In the genomic region with DNA sequence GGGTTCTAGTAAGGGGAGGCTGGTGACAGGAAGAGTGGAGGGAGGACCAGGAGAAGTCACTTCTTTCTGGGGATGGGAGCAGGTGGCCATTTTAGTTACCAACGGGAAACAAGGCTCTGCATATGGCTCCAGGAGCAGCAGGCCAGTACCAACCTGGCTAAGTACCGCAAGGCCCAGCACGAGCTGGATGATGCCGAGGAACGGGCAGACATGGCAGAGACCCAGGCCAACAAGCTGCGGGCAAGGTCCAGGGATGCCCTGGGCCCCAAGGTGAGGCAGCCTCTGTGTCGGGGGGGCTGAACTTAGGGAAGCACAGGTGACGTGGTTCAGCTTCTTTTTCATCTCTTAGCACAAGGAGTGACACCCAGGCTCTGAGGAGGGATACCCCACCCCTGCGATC, we compare ENCODE assay signal across 23 mouse cellular contexts. TPM values are rescaled to one million over a fixed set of nuclear protein-coding genes. Genes with fewer than 3 reads are reported as not detected.
A peak's percentile ranks its signal among the peaks of the same experiment; 100 is the strongest.
DNase-seq lines count a peak whose midpoint lies in the region; ATAC-seq lines count a peak whose summit lies in the region.
"Had no signal": no experiment of that assay in that cellular context is flagged by ENCODE, and none has a peak within 500 bp of the region (broad histone marks: within the 10 kb centered on the region; RNA-seq: fewer than 3 reads in every experiment).

No protein-coding gene starts in this region.

- no peak overlapping the region for H3K4me2 ChIP-seq in kidney, embryonic 14.5 days (replicated peaks; ENCODE audit: low read depth, low read length)
- H3K4me2 ChIP-seq: embryonic facial prominence, embryonic 12.5 days; forebrain, embryonic 12.5 days; heart, embryonic 11.5 days; heart, embryonic 15.5 days; hindbrain, embryonic 12.5 days had no signal

- H3K9me3 ChIP-seq in kidney, embryonic 14.5 days (ENCODE audit: control insufficient read depth, low read length): no peaks in the 10 kb centered on the region
- H3K9me3 ChIP-seq: embryonic facial prominence, embryonic 12.5 days; forebrain, embryonic 12.5 days; heart, embryonic 15.5 days; hindbrain, embryonic 12.5 days had no signal

- H3K27me3 ChIP-seq in kidney, embryonic 14.5 days (ENCODE audit: control insufficient read depth, insufficient read depth, low read length): peaks cover 28% of the 10 kb centered on the region
- H3K27me3 ChIP-seq: Patski had no signal

- ATAC-seq in cerebellum, adult (ENCODE audit: insufficient number of reproducible peaks, low FRiP score, low TSS enrichment): no peak
- no peak for ATAC-seq in kidney, embryonic 14.5 days (ENCODE audit: low FRiP score, low TSS enrichment)
- ATAC-seq: forebrain, postnatal 0 days; hindbrain, embryonic 16.5 days; inflammation-experienced regulatory T-cells, adult 6 months; Patski had no signal

- H3K9ac ChIP-seq in kidney, embryonic 14.5 days (ENCODE audit: low read depth, low read length): no peak overlapping the region
- H3K9ac ChIP-seq: embryonic facial prominence, embryonic 12.5 days; forebrain, embryonic 12.5 days; forebrain, postnatal 0 days; heart, embryonic 15.5 days; hindbrain, embryonic 12.5 days had no signal

- WGBS in kidney, embryonic 14.5 days: 92% methylated on average over 9 of the region's 9 CpGs

- H3K27ac ChIP-seq in kidney, embryonic 14.5 days (ENCODE audit: low read depth, low read length): no peak overlapping the region
- H3K27ac ChIP-seq: embryonic facial prominence, embryonic 12.5 days; forebrain, embryonic 12.5 days; heart, adult 2 months; hindbrain, embryonic 12.5 days had no signal

- peaks cover 55% of the 10 kb centered on the region for H3K36me3 ChIP-seq in kidney, embryonic 14.5 days (ENCODE audit: control insufficient read depth, insufficient read depth, low read length)

- H3K4me1 ChIP-seq in kidney, embryonic 14.5 days (ENCODE audit: control insufficient read depth, insufficient read depth, low read length): peaks cover 18% of the 10 kb centered on the region; the same call in 1 of the 2 replicates

- peak; percentile 73 for DNase-seq in cerebellum, adult 11-12 months
- DNase-seq in brain, adult 2 months (ENCODE audit: low read depth, low spot score): peak; percentile 59
- peak; percentile 69 for DNase-seq in cerebellum, adult 9-10 months
- peak; percentile 64 to 72 for DNase-seq in cerebellum, postnatal 25 days
- DNase-seq in ovary, postnatal 36 days (ENCODE audit: low spot score): no peak
- no peak for DNase-seq in adipocyte (ENCODE audit: low spot score)
- DNase-seq: adrenal gland, adult 8-10 months; adrenal gland, postnatal 36 days; forebrain, postnatal 0 days; gastrocnemius, postnatal 14 days; heart, adult 2 months; kidney, adult 11 months; kidney, adult 9 months had no signal

- H3K4me3 ChIP-seq in kidney, embryonic 14.5 days (ENCODE audit: low read length): no peak overlapping the region
- H3K4me3 ChIP-seq: embryonic facial prominence, embryonic 12.5 days; forebrain, embryonic 12.5 days; heart, adult 2 months; heart, embryonic 15.5 days; hindbrain, embryonic 12.5 days had no signal

RNA-seq across cellular contexts. Expression of a gene that starts 22.7 kb away (rescaled TPM):
- 0.96 and 2.1 TPM in 2 replicates for polyA plus RNA-seq in kidney, embryonic 14.5 days (2014; fragmentation: Nextera tagmentation; extraction: Ambion mirVana)

RNA-seq across cellular contexts. Expression of a gene that starts 41.1 kb away (rescaled TPM):
- polyA plus RNA-seq in kidney, embryonic 14.5 days (2014; fragmentation: Nextera tagmentation; extraction: Ambion mirVana): 25.0 and 29.8 TPM in 2 replicates

RNA-seq across cellular contexts. Expression of a gene that starts 58.5 kb away (rescaled TPM):
- polyA plus RNA-seq in kidney, embryonic 14.5 days (2014; fragmentation: Nextera tagmentation; extraction: Ambion mirVana): 105 and 134 TPM in 2 replicates

Comparison
In these comparisons a context has a peak if more than half of its experiments do, and no peak if none do; other contexts are left out.
1. DNase-seq: peak in cerebellum, adult 11-12 months (single experiment), brain, adult 2 months (single experiment), cerebellum, adult 9-10 months (single experiment) and cerebellum, postnatal 25 days (2 of 2); none in ovary, postnatal 36 days (single experiment) and adipocyte (single experiment).